Mouse (Mus musculus) liver, embryonic 13.5 days (tissue): Measurements from ENCODE around the gene Rad23b. TPM values are rescaled to one million over a fixed set of nuclear protein-coding genes. Genes with fewer than 3 reads are reported as not detected.
"Not testable (repeated sequence)": the region's sequence is repeated elsewhere in the genome, so short reads cannot be mapped to it uniquely, and the experiment has no call there.

Experiments
- ATAC-seq: fragments of 200-750 bp; cut with Nextera tagmentation; 2 replicates; pipeline ENCODE4 v1.8.0; 2017; ENCODE audit warnings: low read depth, mild to moderate bottlenecking, moderate number of reproducible peaks, moderate library complexity
- DNase-seq: peaks from one replicate; pipeline ENCODE4 v3.0.0; 2022
- H3K27ac ChIP-seq: fragments of 300-500 bp; sonication (generic); 2 replicates; pipeline ENCODE4 v1.5.1; 2015; ENCODE audit warnings: moderate library complexity, mild to moderate bottlenecking, inconsistent platforms
- H3K27me3 ChIP-seq: fragments of 300-500 bp; sonication (generic); 2 replicates; pipeline ENCODE4 v1.6.1; 2015; ENCODE audit warnings: mild to moderate bottlenecking, inconsistent platforms
- H3K36me3 ChIP-seq: fragments of 300-500 bp; sonication (generic); 2 replicates; pipeline ENCODE4 v1.6.1; 2015; ENCODE audit warnings: mild to moderate bottlenecking, inconsistent platforms
- H3K4me1 ChIP-seq: fragments of 300-500 bp; sonication (generic); replicated peaks from 2 replicates; pipeline ENCODE4 v1.6.1; 2015; ENCODE audit warnings: inconsistent platforms
- H3K4me2 ChIP-seq: fragments of 300-500 bp; sonication (generic); 2 replicates; pipeline ENCODE4 v1.6.1; 2015; ENCODE audit warnings: inconsistent platforms, mild to moderate bottlenecking, moderate library complexity
- H3K4me3 ChIP-seq: fragments of 300-500 bp; sonication (generic); replicated peaks from 2 replicates; pipeline ENCODE4 v1.5.1; 2015; ENCODE audit warnings: mild to moderate bottlenecking, inconsistent platforms
- H3K9ac ChIP-seq: fragments of 300-500 bp; sonication (generic); 2 replicates; pipeline ENCODE4 v1.6.1; 2015; ENCODE audit warnings: mild to moderate bottlenecking, inconsistent platforms
- H3K9me3 ChIP-seq: fragments of 300-500 bp; sonication (generic); replicated peaks from 2 replicates; pipeline ENCODE4 v1.6.1; 2016; ENCODE audit warnings: inconsistent platforms
- WGBS: fragments of 180-500 bp; shearing (Covaris S2); methylation state at CpG from one replicate; pipeline ENCODE4 v1.1.7; 2015; ENCODE audit not compliant: insufficient replicate concordance; 5-methylcytosine and 5-hydroxymethylcytosine counted together
- polyA plus RNA-seq: library from polyadenylated mRNA; unstranded; fragments of >200 nt; fragmentation: Nextera tagmentation; extraction: Ambion mirVana; gene quantifications from 2 replicates; pipeline ENCODE4 v1.2.1, GENCODE M21; 2015

The Rad23b gene
- polyA plus RNA-seq, 1 experiment from 2014 or later = 42.4 TPM

DNA sequence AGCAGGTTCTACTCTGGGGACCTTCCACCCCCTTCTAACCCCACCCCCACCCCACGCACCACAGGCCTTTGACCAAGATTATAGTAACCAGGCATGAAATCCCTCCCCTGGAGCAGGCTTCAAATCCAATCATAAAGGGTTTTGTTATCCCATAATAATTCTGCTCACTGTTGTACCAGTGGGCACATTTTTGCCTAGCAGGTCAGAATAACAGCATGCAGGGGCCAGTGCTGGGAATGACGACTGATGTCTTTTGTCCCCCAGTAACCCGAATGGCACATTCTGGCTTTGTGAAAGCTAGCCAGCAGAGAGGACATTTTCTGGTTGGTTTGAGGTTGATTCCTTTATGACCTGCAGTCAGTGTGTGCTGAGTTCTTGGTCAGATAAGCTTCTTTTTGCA is 55.5 kb downstream of the Rad23b start:
- Histone ChIP-seq H3K4me3 (no peak overlapping the region), H3K9ac (no peak overlapping the region), H3K9me3 (no peaks in the 10 kb centered on the region), H3K36me3 (no peaks in the 10 kb centered on the region), H3K4me1 (peaks cover 14% of the 10 kb centered on the region), H3K4me2 (no peak overlapping the region), H3K27ac (no peak overlapping the region), H3K27me3 (no peaks in the 10 kb centered on the region)
- DNase-seq = no peak
- no peak for ATAC-seq
- 56% methylated on average over 3 of the region's 3 CpGs for WGBS

DNA sequence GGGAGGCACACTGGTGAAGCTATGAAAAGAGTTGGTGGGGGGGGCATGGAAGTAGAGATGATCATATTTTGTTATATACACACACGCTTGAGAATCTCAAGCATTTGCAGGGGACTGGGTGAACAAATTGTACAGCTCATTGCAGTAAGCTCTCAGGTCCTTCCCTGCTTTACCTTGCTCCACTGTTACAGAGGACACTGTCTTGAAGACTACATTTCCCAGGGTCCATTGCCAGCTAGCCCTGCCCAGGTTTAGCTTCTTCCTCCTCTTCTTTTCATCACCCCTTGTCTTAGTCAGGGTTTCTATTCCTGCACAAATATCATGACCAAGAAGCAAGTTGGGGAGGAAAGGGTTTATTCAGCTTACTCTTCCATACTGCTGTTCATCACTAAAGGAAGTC is 56.7 kb downstream of the Rad23b start:
- no peak for ATAC-seq
- DNase-seq = no peak
- H3K36me3 ChIP-seq = no peaks in the 10 kb centered on the region
- 90% methylated on average over 1 of the region's 1 CpGs for WGBS
- H3K9ac ChIP-seq = no peak overlapping the region
- no peaks in the 10 kb centered on the region for H3K27me3 ChIP-seq
- H3K4me1 ChIP-seq = peaks cover 14% of the 10 kb centered on the region
- H3K9me3 ChIP-seq = no peaks in the 10 kb centered on the region
- H3K27ac ChIP-seq = no peak overlapping the region
- H3K4me2 ChIP-seq = no peak overlapping the region
- no peak overlapping the region for H3K4me3 ChIP-seq

DNA sequence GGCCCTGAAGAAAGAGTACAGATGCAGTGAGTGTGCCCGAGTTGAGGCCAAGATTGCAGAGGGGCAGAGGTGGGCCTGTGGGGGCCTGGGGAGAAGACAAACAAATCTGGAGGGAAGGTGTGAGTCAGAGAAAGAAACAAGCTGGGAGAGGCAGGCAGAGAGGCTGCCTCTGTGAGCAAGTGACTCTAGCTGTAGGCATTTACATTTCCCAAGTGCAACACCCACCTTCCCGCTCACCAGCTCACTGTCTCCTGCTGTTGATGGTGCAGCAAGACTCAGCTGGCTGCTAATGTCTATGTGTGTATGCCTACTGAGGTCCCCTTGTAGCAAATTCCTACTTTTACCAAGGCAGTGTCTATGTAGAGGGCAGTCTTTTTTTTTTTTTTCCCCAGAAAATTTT is 58.2 kb downstream of the Rad23b start:
- no peak overlapping the region for H3K4me3 ChIP-seq
- ATAC-seq = no peak
- no peak for DNase-seq
- 60% methylated on average over 2 of the region's 2 CpGs for WGBS
- no peak overlapping the region for H3K4me2 ChIP-seq
- no peaks in the 10 kb centered on the region for H3K9me3 ChIP-seq
- no peak overlapping the region for H3K9ac ChIP-seq
- H3K27me3 ChIP-seq = no peaks in the 10 kb centered on the region
- no peak overlapping the region for H3K27ac ChIP-seq
- no peaks in the 10 kb centered on the region for H3K36me3 ChIP-seq
- H3K4me1 ChIP-seq = peaks cover 14% of the 10 kb centered on the region

DNA sequence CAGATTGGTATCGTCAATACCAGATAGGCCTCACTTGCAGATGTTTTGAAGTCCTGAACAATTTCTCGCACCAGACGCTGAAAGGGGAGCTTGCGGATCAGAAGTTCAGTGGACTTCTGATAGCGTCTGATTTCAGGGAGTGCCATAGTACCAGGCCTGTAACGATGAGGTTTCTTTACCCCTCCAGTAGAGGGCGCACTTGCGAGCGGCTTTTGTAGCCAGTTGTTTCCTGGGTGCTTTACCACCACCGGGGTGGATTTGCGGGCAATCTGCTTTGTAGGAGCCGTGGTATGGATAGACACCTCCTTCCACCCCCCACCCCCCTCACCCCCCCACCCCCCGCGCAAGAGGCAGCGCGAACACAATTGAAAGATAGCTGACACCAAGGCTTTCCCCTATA is 59.2 kb downstream of the Rad23b start:
- peaks cover 14% of the 10 kb centered on the region for H3K4me1 ChIP-seq
- 92% methylated on average over 16 of the region's 16 CpGs for WGBS
- H3K36me3 ChIP-seq = no peaks in the 10 kb centered on the region
- no peak overlapping the region for H3K9ac ChIP-seq
- DNase-seq (no peak), ATAC-seq (no peak)
- H3K27ac ChIP-seq = no peak overlapping the region
- no peak overlapping the region for H3K4me2 ChIP-seq
- H3K27me3 ChIP-seq = no peaks in the 10 kb centered on the region
- no peak overlapping the region for H3K4me3 ChIP-seq
- H3K9me3 ChIP-seq = no peaks in the 10 kb centered on the region

DNA sequence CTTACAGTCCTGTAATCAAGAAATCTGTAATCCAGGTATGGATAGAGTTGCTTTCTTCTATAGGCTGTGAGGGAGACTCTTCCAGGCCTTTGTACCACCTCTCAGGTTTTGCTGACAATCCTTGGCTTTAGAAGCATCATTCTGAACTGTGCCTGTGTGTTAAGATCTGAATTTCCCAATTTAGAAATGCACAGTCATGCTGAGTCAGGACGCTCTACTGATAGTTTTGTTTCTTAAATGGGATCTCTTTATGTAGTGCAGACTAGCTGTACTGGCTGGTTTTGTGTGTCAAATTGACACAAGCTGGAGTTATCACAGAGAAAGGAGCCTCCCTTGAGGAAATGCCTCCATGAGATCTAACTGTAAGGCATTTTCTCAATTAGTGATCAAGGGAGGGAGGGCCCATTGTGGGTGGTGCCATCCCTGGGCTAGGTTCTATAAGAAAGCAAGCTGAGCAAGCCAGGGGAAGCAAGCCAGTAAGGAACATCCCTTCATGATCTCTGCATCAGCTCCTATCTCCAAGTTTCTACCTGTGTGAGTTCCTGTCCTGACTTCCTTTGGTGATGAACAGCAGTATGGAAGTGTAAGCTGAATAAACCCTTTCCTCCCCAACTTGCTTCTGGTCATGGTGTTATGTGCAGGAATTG is 59.9 kb downstream of the Rad23b start:
- DNase-seq, H3K36me3 ChIP-seq, H3K4me3 ChIP-seq, H3K27me3 ChIP-seq, H3K9me3 ChIP-seq, H3K9ac ChIP-seq: not testable (repeated sequence)
- ATAC-seq = peak; percentile 82
- Histone ChIP-seq H3K4me1 (peaks cover 14% of the 10 kb centered on the region), H3K27ac (peak overlapping the region; percentile 43), H3K4me2 (peak overlapping the region; percentile 6)
- WGBS = 33% methylated on average over 1 of the region's 1 CpGs

DNA sequence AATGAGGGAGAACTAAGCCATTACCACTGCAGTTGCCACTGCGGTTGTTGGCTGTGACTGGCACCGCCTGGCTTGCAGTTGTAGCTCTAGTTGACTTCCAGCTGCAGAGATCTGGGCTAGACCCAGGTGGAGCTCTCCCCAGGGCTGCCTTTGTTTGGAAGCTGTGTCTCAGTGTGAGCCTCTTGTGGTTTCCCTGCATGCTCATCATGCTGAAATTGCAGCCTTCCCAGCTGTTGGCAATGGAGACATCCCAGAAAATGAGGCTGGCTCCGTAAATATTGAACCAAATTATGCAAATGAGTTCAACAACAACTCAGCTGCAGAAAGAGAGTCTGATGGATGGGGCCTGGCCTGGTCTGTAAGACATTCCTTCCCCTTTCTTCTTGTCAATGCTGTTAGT is 66.0 kb downstream of the Rad23b start:
- H3K4me3 ChIP-seq = no peak overlapping the region
- no peaks in the 10 kb centered on the region for H3K27me3 ChIP-seq
- 61% methylated on average over 3 of the region's 3 CpGs for WGBS

GRCm38 (mm10) chr4:55426250-55426649 is 76.4 kb downstream of the Rad23b start:
- no peaks in the 10 kb centered on the region for H3K27me3 ChIP-seq
- no peaks in the 10 kb centered on the region for H3K4me1 ChIP-seq
- H3K27ac ChIP-seq = no peak overlapping the region
- H3K9me3 ChIP-seq = no peaks in the 10 kb centered on the region
- H3K4me2 ChIP-seq = no peak overlapping the region
- no peaks in the 10 kb centered on the region for H3K36me3 ChIP-seq
- DNase-seq = no peak
- H3K9ac ChIP-seq = no peak overlapping the region
- WGBS = 41% methylated on average over 4 of the region's 4 CpGs
- ATAC-seq = no peak
- no peak overlapping the region for H3K4me3 ChIP-seq

More for the DNA sequence above, 66.0 kb downstream of the Rad23b start:
- H3K4me1 ChIP-seq = no peaks in the 10 kb centered on the region
- H3K9ac ChIP-seq = no peak overlapping the region
- ATAC-seq (no peak), DNase-seq (no peak)
- H3K4me2 ChIP-seq = no peak overlapping the region
- H3K9me3 ChIP-seq = no peaks in the 10 kb centered on the region
- H3K36me3 ChIP-seq = no peaks in the 10 kb centered on the region
- H3K27ac ChIP-seq = no peak overlapping the region

Other genes with a start within 250 kb of the Rad23b start
- 0.55 and 0.56 TPM in 2 replicates for gene Klf4, start 182.4 kb downstream of the Rad23b start, polyA plus RNA-seq